Mouse (Mus musculus) retina, postnatal 1 day (tissue): ENCODE results near the gene Yeats4.
"Not testable (repeated sequence)": the region's sequence is repeated elsewhere in the genome, so short reads cannot be mapped to it uniquely, and the experiment has no call there.

ENCODE experiments used
- DNase-seq: peaks from one replicate; pipeline ENCODE4 v3.0.0-alpha.2; 2012

Gene Yeats4

GRCm38 (mm10) chr10:117224102-117224990, at the start of gene Yeats4:
Yeats4 (minus strand) TSS chr10:117224507.
- DNase-seq = peak; percentile 96

- DNase-seq = no peak
Observed at GRCm38 (mm10) chr10:117272023-117272422, 47.7 kb upstream of the Yeats4 start.

- DNase-seq = peak; percentile 47
Observed at GRCm38 (mm10) chr10:117259870-117260269, 35.6 kb upstream of the Yeats4 start.

GRCm38 (mm10) chr10:117238603-117239002, 14.3 kb upstream of the Yeats4 start, which contains the start of gene 9530003J23Rik:
9530003J23Rik (minus strand) TSS chr10:117238703.
- DNase-seq = no peak

- no peak for DNase-seq
Observed at GRCm38 (mm10) chr10:117235866-117236265, 11.6 kb upstream of the Yeats4 start.

- DNase-seq = no peak
Observed at GRCm38 (mm10) chr10:117234825-117235224, 10.5 kb upstream of the Yeats4 start.

GRCm38 (mm10) chr10:117229826-117230225, 5.5 kb upstream of the Yeats4 start:
- peak; percentile 48 for DNase-seq

GRCm38 (mm10) chr10:117226002-117226401, 1.7 kb upstream of the Yeats4 start:
- no peak for DNase-seq

- no peak for DNase-seq
Observed at GRCm38 (mm10) chr10:117225094-117225493, 787 bp upstream of the Yeats4 start.

- DNase-seq = no peak
Observed at GRCm38 (mm10) chr10:117223758-117224101, 577 bp downstream of the Yeats4 start.

- peak; percentile 75 for DNase-seq
Observed at GRCm38 (mm10) chr10:117222821-117223220, 1.5 kb downstream of the Yeats4 start.

- DNase-seq = no peak
Observed at GRCm38 (mm10) chr10:117218351-117218750, 6.0 kb downstream of the Yeats4 start.

- DNase-seq = no peak
Observed at GRCm38 (mm10) chr10:117217246-117217840, 7.0 kb downstream of the Yeats4 start.

GRCm38 (mm10) chr10:117216793-117217192, 7.5 kb downstream of the Yeats4 start:
- DNase-seq = peak; percentile 52

GRCm38 (mm10) chr10:117216132-117216495, 8.2 kb downstream of the Yeats4 start:
- DNase-seq = no peak

GRCm38 (mm10) chr10:117215409-117216131, 8.7 kb downstream of the Yeats4 start:
- no peak for DNase-seq

GRCm38 (mm10) chr10:117211023-117211422, 13.3 kb downstream of the Yeats4 start:
- DNase-seq = no peak

- peak; percentile 87 for DNase-seq
Observed at GRCm38 (mm10) chr10:117209469-117209938, 14.8 kb downstream of the Yeats4 start.

- DNase-seq = not testable (repeated sequence)
Observed at GRCm38 (mm10) chr10:117208787-117209186, 15.5 kb downstream of the Yeats4 start.

- no peak for DNase-seq
Observed at GRCm38 (mm10) chr10:117208221-117208620, 16.1 kb downstream of the Yeats4 start.

GRCm38 (mm10) chr10:117206070-117206469, 18.2 kb downstream of the Yeats4 start:
- DNase-seq = no peak

GRCm38 (mm10) chr10:117203558-117203981, 20.7 kb downstream of the Yeats4 start:
- no peak for DNase-seq

GRCm38 (mm10) chr10:117202981-117203557, 21.2 kb downstream of the Yeats4 start:
- no peak for DNase-seq
